Mouse (Mus musculus) kidney, adult 2 months (tissue): ENCODE measurements around the gene Kxd1.

ENCODE experiments used
- CTCF ChIP-seq: fragments of 200-500 bp; conservative IDR thresholded peaks from 2 replicates; pipeline ENCODE4 v1.5.1; 2011; ENCODE audit warnings: low read depth, mild to moderate bottlenecking, control low read depth, low read length, moderate library complexity, mixed read lengths; ENCODE audit not compliant: insufficient read depth, insufficient read length
- POLR2A ChIP-seq: fragments of 200-500 bp; IDR thresholded peaks from one replicate; pipeline ENCODE4 v1.6.1; 2011; ENCODE audit warnings: low read depth, low read length, control low read depth

- no peak for TF ChIP-seq CTCF
- no peak for TF ChIP-seq POLR2A
Measured at GRCm38 (mm10) chr8:70471856-70472255, 55.9 kb downstream of the Kxd1 start.
